Mouse (Mus musculus) retina, postnatal 7 days (tissue): ENCODE data around the gene Galnt18.

Experiments
- DNase-seq: peaks from one replicate; pipeline ENCODE4 v3.0.0-alpha.2; 2012; ENCODE audit warnings: low read depth, low spot score

Galnt18 gene

GRCm38 (mm10) chr7:111779504-111780242 is at the start of gene Galnt18:
Gene Galnt18, minus strand, starts transcription at chr7:111779977.
- peak; percentile 80 for DNase-seq

DNA sequence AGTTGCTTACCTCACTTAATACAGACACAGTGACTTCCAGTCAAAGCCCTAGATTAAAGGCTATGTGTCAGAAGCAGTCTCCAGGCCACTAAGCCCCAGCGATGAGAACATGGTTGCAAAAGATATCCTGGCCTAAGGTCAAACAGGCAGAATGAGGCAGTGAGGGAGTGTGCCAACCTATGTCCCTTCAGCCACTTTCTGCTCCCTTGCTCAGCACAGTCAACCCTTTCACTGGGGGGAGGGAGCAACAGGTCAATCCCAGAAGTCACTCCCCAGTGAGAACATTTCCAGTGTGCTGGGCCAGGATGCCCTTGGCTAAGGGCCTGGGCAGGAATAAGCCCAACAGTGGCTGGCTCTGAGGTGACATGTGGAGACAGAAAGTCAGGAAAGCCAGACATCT is 47.6 kb upstream of the Galnt18 start:
- DNase-seq = no peak

GRCm38 (mm10) chr7:111813093-111813492 is 33.3 kb upstream of the Galnt18 start:
- no peak for DNase-seq

DNA sequence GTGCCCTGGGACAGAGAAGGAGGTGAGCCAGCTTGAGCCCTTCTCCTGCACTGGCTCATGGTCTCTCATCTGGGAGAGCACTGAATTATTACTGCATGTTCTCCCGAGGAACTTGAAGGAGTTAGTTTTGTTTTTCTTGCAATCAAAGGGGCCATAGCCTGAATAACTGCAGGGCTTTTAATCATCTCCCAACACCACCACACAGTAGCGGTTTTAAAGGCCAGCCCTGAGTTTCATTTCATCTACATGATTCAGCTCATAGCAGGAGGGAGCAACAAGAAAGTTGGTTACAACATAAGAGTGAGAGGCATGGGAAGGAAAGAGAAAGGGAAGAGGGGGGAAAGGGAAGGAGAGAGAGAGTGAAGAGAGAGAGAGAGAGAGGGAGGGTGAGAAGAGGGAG is 31.3 kb upstream of the Galnt18 start:
- DNase-seq = no peak

- DNase-seq = no peak
These were observed 30.0 kb upstream of the Galnt18 start for GRCm38 (mm10) chr7:111809796-111810195.

DNA sequence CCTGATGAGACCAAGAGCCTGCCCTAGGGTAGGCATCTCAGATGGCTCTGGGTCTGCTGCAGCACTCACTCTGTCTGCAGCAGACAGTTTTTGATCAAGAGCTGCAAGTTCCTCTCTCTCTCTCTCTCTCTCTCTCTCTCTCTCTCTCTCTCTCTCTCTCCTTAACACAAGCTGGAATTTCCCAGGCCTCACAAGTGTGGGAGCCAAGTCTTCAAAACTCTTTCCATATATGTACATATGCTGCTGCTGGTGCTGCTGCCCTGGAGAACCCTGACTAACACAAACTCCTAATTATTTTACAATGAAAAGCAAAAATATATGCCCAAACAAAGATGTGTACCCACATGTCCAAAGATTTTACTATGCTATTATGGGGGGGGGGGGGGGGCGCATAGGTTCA is 26.3 kb upstream of the Galnt18 start:
- DNase-seq = no peak

- no peak for DNase-seq
These were observed 24.9 kb upstream of the Galnt18 start for GRCm38 (mm10) chr7:111804646-111805045.

GRCm38 (mm10) chr7:111800785-111801184 is 21.0 kb upstream of the Galnt18 start:
- DNase-seq = no peak

GRCm38 (mm10) chr7:111800120-111800519 is 20.3 kb upstream of the Galnt18 start:
- DNase-seq = no peak

DNA sequence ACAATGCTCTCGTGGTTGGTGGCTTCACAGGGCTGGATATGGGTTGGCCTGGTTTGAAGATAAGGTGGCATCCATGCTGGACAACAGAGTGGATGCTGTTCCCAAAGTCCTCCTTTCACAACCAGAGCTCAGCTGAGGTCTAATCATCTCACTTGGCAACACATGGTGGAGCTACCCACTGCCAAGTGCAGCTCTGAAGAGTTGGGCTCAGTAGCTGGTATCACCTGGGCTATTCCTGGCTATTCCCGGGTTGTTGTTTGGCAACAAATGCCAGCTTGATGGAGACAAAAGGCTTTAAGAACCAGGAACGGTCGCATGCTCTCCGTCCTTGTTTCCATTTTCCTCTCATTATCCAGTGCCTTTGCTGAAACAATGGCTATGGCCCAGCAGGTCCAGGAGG is 19.2 kb upstream of the Galnt18 start:
- DNase-seq = no peak

GRCm38 (mm10) chr7:111797337-111798010 is 17.7 kb upstream of the Galnt18 start:
- DNase-seq = no peak

GRCm38 (mm10) chr7:111795059-111795458 is 15.3 kb upstream of the Galnt18 start:
- no peak for DNase-seq

DNA sequence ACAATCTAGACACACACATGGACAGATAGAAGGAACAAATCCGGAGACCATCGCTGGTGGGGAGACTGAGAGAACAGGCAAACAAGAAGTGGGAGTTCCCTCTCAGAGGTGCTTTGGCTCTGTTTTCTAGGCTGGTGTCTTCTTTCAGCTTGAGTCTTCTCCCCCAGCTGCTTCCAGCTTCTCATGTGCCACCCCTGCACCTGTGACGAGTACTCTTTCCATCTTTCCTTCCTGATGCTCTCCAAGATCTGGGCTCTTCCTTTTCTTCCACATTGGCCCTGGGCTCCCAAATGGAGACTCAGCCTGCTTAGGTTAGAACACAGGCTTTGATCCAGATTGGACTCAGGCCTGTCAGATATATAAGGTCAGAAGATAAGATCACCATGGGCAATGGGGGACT is 12.4 kb upstream of the Galnt18 start:
- no peak for DNase-seq

DNA sequence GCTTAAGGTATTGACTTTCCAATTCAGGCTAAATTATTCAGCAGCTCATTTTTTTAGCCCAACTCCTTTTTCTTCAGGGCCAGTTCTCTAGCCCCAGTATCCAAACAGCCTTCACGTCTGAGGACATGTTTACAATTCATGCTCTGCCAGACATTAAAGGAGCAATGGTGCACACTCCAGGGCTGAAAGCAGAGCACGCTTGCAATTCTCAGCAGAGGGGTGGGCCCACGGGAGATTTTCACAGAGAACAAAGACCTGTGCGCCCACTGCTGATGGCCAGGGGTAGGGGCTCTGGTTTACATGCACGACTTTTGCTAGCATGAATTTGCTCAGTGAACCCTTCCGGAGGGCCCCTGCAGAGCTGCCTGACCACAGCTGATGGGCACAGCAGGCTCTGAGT is 11.6 kb upstream of the Galnt18 start:
- no peak for DNase-seq

DNA sequence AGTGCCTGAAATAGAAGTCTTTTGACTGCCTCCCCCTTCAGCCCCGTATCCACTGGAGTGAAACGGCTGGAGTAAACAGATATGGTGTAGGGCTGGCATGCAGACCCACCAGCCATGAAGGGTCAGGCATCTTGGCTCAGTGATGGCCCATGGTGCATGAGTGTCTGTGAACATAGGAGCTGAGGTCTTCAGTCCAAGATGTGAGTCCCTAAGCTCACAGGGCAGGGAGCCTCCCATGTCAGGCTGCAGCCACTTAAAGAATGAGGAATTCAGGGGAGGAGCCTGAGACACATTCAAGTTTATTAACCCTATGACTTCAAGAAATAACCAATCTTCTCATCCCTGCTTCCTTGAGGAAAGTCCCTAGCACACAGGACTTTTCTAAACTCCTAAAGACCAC is 8.1 kb upstream of the Galnt18 start:
- DNase-seq = no peak

DNA sequence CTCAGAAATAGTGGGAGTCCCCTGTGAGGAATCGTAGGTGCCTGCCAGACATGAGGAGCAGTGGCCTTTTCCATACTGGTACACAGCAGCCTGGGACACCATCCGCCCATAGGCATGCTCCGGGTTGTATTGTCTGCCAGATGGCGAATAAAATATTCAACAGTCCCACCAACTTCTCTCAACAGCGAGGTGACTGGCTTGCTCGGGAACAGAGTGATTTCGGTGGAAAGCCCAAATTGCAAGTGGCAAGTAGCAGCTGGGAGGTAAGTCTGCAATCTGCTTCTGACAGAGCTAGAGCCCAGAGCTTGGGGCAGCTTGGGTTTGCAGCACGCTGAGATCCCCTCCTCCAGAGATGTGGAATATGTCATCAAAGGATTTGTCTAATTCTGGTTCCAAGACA is 5.7 kb upstream of the Galnt18 start:
- no peak for DNase-seq

- peak; percentile 48 for DNase-seq
These were observed 2.3 kb upstream of the Galnt18 start for GRCm38 (mm10) chr7:111782126-111782525.

DNA sequence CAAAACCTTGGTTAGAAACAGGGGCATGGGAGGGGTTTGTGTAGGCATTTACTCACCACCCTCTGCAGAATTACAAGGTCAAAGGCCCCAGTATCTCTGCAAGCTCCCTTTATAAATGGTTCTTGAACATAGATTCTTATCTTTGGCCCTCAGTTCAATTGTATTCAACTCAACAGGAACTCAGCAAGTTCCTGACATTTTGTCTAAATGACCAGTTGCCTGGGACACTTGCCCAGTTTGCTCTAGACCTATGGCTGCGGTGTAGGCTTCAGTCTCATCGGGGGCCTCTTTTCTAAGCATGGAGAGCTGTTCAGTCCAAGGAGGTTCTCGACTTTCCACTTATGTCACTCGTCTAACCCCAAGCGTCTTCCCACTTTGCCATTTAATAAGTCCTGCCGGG is 1.5 kb upstream of the Galnt18 start:
- DNase-seq = no peak

GRCm38 (mm10) chr7:111778789-111779503 is 831 bp downstream of the Galnt18 start:
- DNase-seq = no peak

GRCm38 (mm10) chr7:111778212-111778611 is 1.6 kb downstream of the Galnt18 start:
- DNase-seq = no peak

DNA sequence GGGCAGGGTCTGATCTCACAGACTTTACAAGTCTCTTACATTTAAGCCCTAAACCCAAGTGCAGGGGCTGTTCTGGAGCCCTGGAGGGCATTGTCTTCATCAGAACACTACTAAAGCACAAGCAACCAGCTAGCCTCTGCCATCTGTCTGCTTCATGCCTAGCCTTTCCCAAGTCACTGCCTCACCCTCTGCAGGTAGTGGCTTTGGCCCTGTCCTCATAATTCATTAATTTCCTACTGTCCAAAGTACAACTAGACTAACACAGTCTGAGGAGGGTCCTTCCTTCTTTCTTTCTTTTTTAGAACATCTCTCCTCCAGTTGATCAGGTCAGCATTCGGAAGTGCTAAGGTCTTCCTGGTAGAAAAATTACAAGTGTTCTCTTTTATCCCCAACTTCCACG is 2.6 kb downstream of the Galnt18 start:
- DNase-seq = no peak

DNA sequence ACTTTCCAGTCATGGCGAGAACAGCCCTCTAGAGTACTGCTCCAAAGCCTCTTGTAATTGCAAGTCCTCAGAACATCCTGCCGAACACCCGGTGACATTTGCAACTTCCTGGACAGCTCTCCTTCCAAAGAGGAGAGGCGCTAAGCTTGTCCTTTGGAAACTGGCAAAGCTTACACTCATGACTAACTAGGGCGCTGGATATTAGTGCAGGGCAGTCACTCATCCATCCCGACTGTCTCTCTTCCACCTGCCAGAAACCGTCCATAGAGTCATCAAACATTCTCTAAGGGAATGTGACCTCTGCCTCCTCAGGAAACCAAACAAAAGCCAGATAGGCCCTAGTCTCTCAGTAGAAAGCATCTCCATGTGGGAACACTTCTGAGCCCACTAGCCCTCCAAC is 3.6 kb downstream of the Galnt18 start:
- no peak for DNase-seq

- DNase-seq = no peak
These were observed 7.4 kb downstream of the Galnt18 start for GRCm38 (mm10) chr7:111772398-111772797.
